Mouse (Mus musculus) stomach, postnatal 0 days (tissue): ENCODE measurements around the gene Akap8l. TPM values are rescaled to one million over a fixed set of nuclear protein-coding genes. Genes with fewer than 3 reads are reported as not detected.

ENCODE experiments used
- ATAC-seq: fragments of 200-750 bp; cut with Nextera tagmentation; 2 replicates; pipeline ENCODE4 v1.8.0; 2017; ENCODE audit not compliant: low FRiP score, low TSS enrichment
- DNase-seq: peaks from one replicate; pipeline ENCODE4 v3.0.0-alpha.2; 2016; ENCODE audit warnings: low spot score
- H3K27ac ChIP-seq: fragments of 300-500 bp; sonication (generic); replicated peaks from 2 replicates; pipeline ENCODE4 v1.5.1; 2014; ENCODE audit warnings: mild to moderate bottlenecking, control low read depth
- H3K27me3 ChIP-seq: fragments of 300-500 bp; sonication (generic); 2 replicates; pipeline ENCODE4 v1.6.1; 2014; ENCODE audit warnings: low read length; ENCODE audit not compliant: control insufficient read depth, insufficient read depth
- H3K36me3 ChIP-seq: fragments of 300-500 bp; sonication (generic); 2 replicates; pipeline ENCODE4 v1.6.1; 2014; ENCODE audit warnings: low read length, mixed read lengths; ENCODE audit not compliant: control insufficient read depth, insufficient read depth
- H3K4me1 ChIP-seq: fragments of 300-500 bp; sonication (generic); replicated peaks from 2 replicates; pipeline ENCODE4 v1.6.1; 2014; ENCODE audit warnings: antibody characterized with exemption; ENCODE audit not compliant: control insufficient read depth, insufficient read depth
- H3K4me2 ChIP-seq: fragments of 300-500 bp; sonication (generic); replicated peaks from 2 replicates; pipeline ENCODE4 v1.6.1; 2014; ENCODE audit warnings: low read depth, mild to moderate bottlenecking, control low read depth, moderate library complexity
- H3K4me3 ChIP-seq: fragments of 300-500 bp; sonication (generic); 2 replicates; pipeline ENCODE4 v1.5.1; 2014; ENCODE audit warnings: low read depth, low read length, control low read depth
- H3K9ac ChIP-seq: fragments of 300-500 bp; sonication (generic); 2 replicates; pipeline ENCODE4 v1.6.1; 2014; ENCODE audit warnings: mild to moderate bottlenecking, low read length, control low read depth, mixed read lengths
- H3K9me3 ChIP-seq: fragments of 300-500 bp; sonication (generic); 2 replicates; pipeline ENCODE4 v1.6.1; 2016; ENCODE audit warnings: low read length; ENCODE audit not compliant: control insufficient read depth
- CTCF ChIP-seq: IDR thresholded peaks from 2 replicates; pipeline ENCODE4 v1.5.1; 2016; ENCODE audit warnings: antibody characterized with exemption, low read depth, mild to moderate bottlenecking, moderate library complexity
- EP300 ChIP-seq: optimal IDR thresholded peaks from 2 replicates; pipeline ENCODE3; 2016; ENCODE audit warnings: antibody characterized with exemption
- WGBS: fragments of 180-500 bp; shearing (Covaris S2); extraction: QIAGEN DNeasy Blood & Tissue Kit; methylation state at CpG from one replicate; pipeline ENCODE4 v1.1.7; 2014; 5-methylcytosine and 5-hydroxymethylcytosine counted together
- polyA plus RNA-seq: library from polyadenylated mRNA; unstranded; fragments of >200 nt; fragmentation: Nextera tagmentation; extraction: Ambion mirVana; gene quantifications from 2 replicates; pipeline ENCODE4 v1.2.1, GENCODE M21; 2015

Gene Akap8l
- polyA plus RNA-seq, 1 experiment from 2014 or later: 25.2 TPM

GRCm38 (mm10) chr17:32376475-32376874 is 26.1 kb upstream of the Akap8l start:
- no peaks in the 10 kb centered on the region for H3K4me1 ChIP-seq
- H3K9me3 ChIP-seq: no peaks in the 10 kb centered on the region
- no peaks in the 10 kb centered on the region for H3K27me3 ChIP-seq
- WGBS: 79% methylated on average over 15 of the region's 15 CpGs
- ATAC-seq (no peak), DNase-seq (no peak)
- no peak overlapping the region for H3K27ac ChIP-seq
- H3K36me3 ChIP-seq: no peaks in the 10 kb centered on the region; the same call in 1 of the 2 replicates
- TF ChIP-seq EP300: no peak
- H3K4me2 ChIP-seq: no peak overlapping the region
- no peak overlapping the region for H3K4me3 ChIP-seq
- H3K9ac ChIP-seq: no peak overlapping the region

DNA sequence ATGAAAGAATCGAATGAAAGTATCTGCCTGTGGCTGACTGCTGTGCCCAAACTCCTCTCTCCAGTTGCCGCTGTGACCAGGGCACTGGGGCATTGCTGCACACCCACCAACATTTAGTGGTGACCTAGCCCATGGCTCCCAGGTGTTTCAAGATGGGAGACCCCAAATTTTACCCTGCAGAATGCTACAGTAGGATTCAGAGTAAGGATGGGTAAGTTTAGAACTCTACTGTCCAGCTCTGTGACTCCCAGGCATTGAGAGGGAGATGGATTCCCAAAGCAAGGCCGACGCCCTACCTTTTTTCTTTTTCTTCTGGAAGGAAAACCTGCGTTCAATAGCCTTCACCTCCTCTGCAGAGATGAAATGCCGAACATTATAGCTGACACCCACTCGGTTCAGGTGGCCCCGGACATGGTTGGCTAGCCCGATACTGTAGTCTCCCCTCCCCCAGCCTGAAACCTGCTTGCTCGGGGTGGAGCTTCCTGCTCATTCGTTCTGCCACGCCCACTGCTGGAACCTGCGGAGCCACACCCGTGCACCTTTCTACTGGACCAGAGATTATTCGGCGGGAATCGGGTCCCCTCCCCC is 18.7 kb upstream of the Akap8l start:
- Histone ChIP-seq H3K4me3 (peak overlapping the region; percentile 31; the same call in 1 of the 2 replicates), H3K4me1 (no peaks in the 10 kb centered on the region), H3K27me3 (no peaks in the 10 kb centered on the region), H3K4me2 (peak overlapping the region; percentile 45), H3K27ac (0 out of 2 replicates have a peak overlapping the region, but pooled peaks have one; percentile 24), H3K36me3 (no peaks in the 10 kb centered on the region), H3K9ac (peak overlapping the region; percentile 14; the same call in 1 of the 2 replicates), H3K9me3 (no peaks in the 10 kb centered on the region)
- DNase-seq (peak; percentile 71), ATAC-seq (peak; percentile 64)
- TF ChIP-seq EP300: no peak
- TF ChIP-seq CTCF: no peak
- WGBS: 19% methylated on average over 10 of the region's 17 CpGs

DNA sequence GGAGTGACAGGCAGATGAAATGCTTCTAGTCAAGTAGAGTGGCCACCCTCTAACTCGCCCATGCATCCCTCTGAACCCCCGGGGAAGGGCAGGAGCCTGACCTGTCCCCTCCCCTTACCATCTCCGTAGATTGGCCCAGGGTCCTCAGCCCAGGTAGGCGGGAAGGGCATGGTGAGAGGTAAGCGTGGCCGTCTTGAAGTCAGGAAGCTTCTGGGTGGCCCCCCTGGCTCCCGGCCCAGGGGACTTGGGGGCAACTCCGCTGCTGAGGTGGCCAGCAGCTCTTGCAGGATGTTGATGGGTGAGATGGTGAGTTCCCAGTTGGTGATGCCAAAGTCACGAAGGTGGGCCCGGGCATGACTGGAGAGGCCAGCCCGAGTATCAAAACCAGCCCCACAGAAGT is 17.3 kb upstream of the Akap8l start:
- no peaks in the 10 kb centered on the region for H3K36me3 ChIP-seq
- no peaks in the 10 kb centered on the region for H3K27me3 ChIP-seq
- no peak overlapping the region for H3K4me2 ChIP-seq
- H3K4me1 ChIP-seq: peaks cover 5% of the 10 kb centered on the region
- DNase-seq: no peak
- H3K27ac ChIP-seq: no peak overlapping the region
- H3K9me3 ChIP-seq: no peaks in the 10 kb centered on the region
- ATAC-seq: no peak
- H3K9ac ChIP-seq: no peak overlapping the region
- 88% methylated on average over 11 of the region's 11 CpGs for WGBS
- no peak overlapping the region for H3K4me3 ChIP-seq
- TF ChIP-seq CTCF: no peak
- no peak for TF ChIP-seq EP300

DNA sequence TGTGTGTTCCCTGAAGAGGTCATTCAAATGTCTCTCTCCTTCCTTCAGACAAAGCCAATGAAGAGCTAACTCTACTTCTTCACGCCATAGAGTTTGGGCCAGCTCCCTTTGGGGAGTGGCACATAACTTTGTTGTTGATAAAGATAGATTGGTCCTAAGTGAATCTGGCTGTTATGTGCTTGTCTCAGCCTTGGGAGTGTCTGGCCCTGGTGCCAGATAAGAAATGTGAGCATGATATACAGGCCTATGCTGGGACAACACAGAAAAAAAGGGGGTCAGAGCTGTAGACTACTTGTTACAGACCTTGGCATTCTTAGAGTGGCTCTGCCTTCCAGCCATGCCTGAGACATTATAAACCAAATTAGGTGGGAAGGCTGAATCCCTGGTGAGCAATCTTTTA is 14.9 kb upstream of the Akap8l start:
- DNase-seq (no peak), ATAC-seq (no peak)
- no peak overlapping the region for H3K4me3 ChIP-seq
- H3K27ac ChIP-seq: no peak overlapping the region
- no peaks in the 10 kb centered on the region for H3K9me3 ChIP-seq
- H3K4me1 ChIP-seq: peaks cover 5% of the 10 kb centered on the region
- no peak for TF ChIP-seq EP300
- TF ChIP-seq CTCF: no peak
- no peaks in the 10 kb centered on the region for H3K27me3 ChIP-seq
- 54% methylated on average over 1 of the region's 1 CpGs for WGBS
- no peak overlapping the region for H3K4me2 ChIP-seq
- no peak overlapping the region for H3K9ac ChIP-seq
- H3K36me3 ChIP-seq: peaks cover 2% of the 10 kb centered on the region; the same call in 1 of the 2 replicates

GRCm38 (mm10) chr17:32364850-32365249 is 14.4 kb upstream of the Akap8l start:
- Histone ChIP-seq H3K36me3 (peaks cover 6% of the 10 kb centered on the region), H3K9me3 (no peaks in the 10 kb centered on the region), H3K27ac (peak overlapping the region; percentile 35; the same call in 1 of the 2 replicates), H3K4me2 (peak overlapping the region; percentile 54), H3K9ac (no peak overlapping the region), H3K27me3 (no peaks in the 10 kb centered on the region), H3K4me1 (peaks cover 5% of the 10 kb centered on the region), H3K4me3 (peak overlapping the region; percentile 93)
- no peak for DNase-seq
- WGBS: 45% methylated on average over 5 of the region's 5 CpGs
- TF ChIP-seq EP300 (no peak), CTCF (no peak)
- ATAC-seq: no peak

DNA sequence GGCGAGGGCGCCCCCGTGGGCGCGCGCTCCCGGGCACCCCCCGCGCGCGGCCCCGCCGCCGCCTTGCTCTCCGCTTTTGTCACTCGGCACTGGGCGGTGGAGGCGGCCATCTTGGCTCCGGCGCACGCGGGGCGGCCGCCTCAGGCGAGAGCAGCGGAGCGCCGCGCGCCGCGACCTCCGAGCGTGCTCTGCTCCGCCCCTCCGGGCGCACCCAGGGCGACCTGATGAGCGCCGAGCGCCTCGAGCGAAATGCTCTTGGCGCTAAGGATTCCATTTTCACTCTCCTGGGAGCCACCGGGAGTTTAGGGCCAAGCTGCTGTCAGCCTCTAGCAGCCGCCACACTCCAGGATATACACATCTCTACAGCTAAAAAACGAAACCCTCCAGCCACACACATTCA is 13.9 kb upstream of the Akap8l start:
- H3K4me1 ChIP-seq: peaks cover 5% of the 10 kb centered on the region
- H3K4me2 ChIP-seq: peak overlapping the region; percentile 64
- peak overlapping the region; percentile 93 for H3K9ac ChIP-seq
- H3K27ac ChIP-seq: peak overlapping the region; percentile 69
- H3K9me3 ChIP-seq: no peaks in the 10 kb centered on the region
- H3K4me3 ChIP-seq: peak overlapping the region; percentile 93
- no peaks in the 10 kb centered on the region for H3K27me3 ChIP-seq
- peak; percentile 94 for ATAC-seq
- TF ChIP-seq CTCF: peak; percentile 36
- no peak for TF ChIP-seq EP300
- peaks cover 8% of the 10 kb centered on the region for H3K36me3 ChIP-seq
- WGBS: 0% methylated on average over 32 of the region's 47 CpGs
- peak; percentile 93 for DNase-seq
